Comparison of ENCODE assay signal across 28 mouse cellular contexts in genomic region chr9:94216414-94217279, GRCm38 (mm10).
DNase-seq lines count a peak whose midpoint lies in the region; ATAC-seq and TF ChIP-seq lines count a peak whose summit lies in the region.
"Had no signal": no experiment of that assay in that cellular context is flagged by ENCODE, and none has a peak within 500 bp of the region (broad histone marks: within the 10 kb centered on the region; RNA-seq: fewer than 3 reads in every experiment).

No protein-coding gene starts in this region.

- intact Hi-C loops in heart, postnatal 25 days (cut with DNase I) = loop anchor here (10.0 kb wide), 1 partner anchor 398 kb away; no protein-coding TSS in a partner anchor

- ATAC-seq in heart, embryonic 11.5 days (replicated peaks; ENCODE audit: insufficient number of reproducible peaks, low FRiP score, low TSS enrichment) = no peak; the same call in 1 of the 2 replicates
- peak; percentile 96 for ATAC-seq in lung, embryonic 14.5 days (ENCODE audit: insufficient read depth)
- ATAC-seq in midbrain, embryonic 11.5 days (ENCODE audit: low FRiP score) = no peak
- no peak for ATAC-seq in midbrain, postnatal 0 days (ENCODE audit: low FRiP score)
- ATAC-seq: activated CD4-positive, CD25-positive, alpha-beta regulatory T cell, adult 4 months; CD4-positive, CD25-positive, alpha-beta regulatory T cell, adult 4 months; forebrain, embryonic 13.5 days; forebrain, embryonic 16.5 days; hindbrain, postnatal 0 days; inflammation-experienced regulatory T-cells, adult 6 months; intestine, embryonic 16.5 days had no signal

- H3K4me2 ChIP-seq in heart, embryonic 11.5 days = no peak overlapping the region
- no peak overlapping the region for H3K4me2 ChIP-seq in lung, embryonic 14.5 days
- no peak overlapping the region for H3K4me2 ChIP-seq in midbrain, embryonic 11.5 days
- no peak overlapping the region for H3K4me2 ChIP-seq in midbrain, postnatal 0 days (ENCODE audit: low read depth, low read length, poor library complexity, severe bottlenecking)
- H3K4me2 ChIP-seq: forebrain, embryonic 13.5 days; heart, embryonic 13.5 days; hindbrain, embryonic 14.5 days had no signal

- H3K4me3 ChIP-seq in heart, embryonic 11.5 days (ENCODE audit: low read depth, low read length) = no peak overlapping the region
- no peak overlapping the region for H3K4me3 ChIP-seq in lung, embryonic 14.5 days (ENCODE audit: low read depth, low read length)
- H3K4me3 ChIP-seq in midbrain, embryonic 11.5 days (ENCODE audit: low read depth, low read length) = no peak overlapping the region
- H3K4me3 ChIP-seq in midbrain, postnatal 0 days (ENCODE audit: low read depth, low read length) = no peak overlapping the region
- H3K4me3 ChIP-seq: forebrain, embryonic 10.5 days; forebrain, embryonic 13.5 days; gastrocnemius, adult 2 months; heart, embryonic 13.5 days had no signal

- peak overlapping the region; percentile 35; the same call in 1 of the 2 replicates for H3K27ac ChIP-seq in heart, embryonic 11.5 days (ENCODE audit: low read depth, low read length)
- H3K27ac ChIP-seq in lung, embryonic 14.5 days (ENCODE audit: low read depth) = no peak overlapping the region
- H3K27ac ChIP-seq in midbrain, embryonic 11.5 days (ENCODE audit: low read depth, low read length) = no peak overlapping the region
- no peak overlapping the region for H3K27ac ChIP-seq in midbrain, postnatal 0 days (ENCODE audit: low read depth, low read length)
- H3K27ac ChIP-seq: forebrain, embryonic 10.5 days; forebrain, embryonic 13.5 days; gastrocnemius, adult 2 months; heart, embryonic 13.5 days; hindbrain, embryonic 14.5 days; hindbrain, postnatal 0 days had no signal

- no peak overlapping the region for H3K9ac ChIP-seq in heart, embryonic 11.5 days (ENCODE audit: low read depth, low read length)
- no peak overlapping the region for H3K9ac ChIP-seq in lung, embryonic 14.5 days
- H3K9ac ChIP-seq in midbrain, embryonic 11.5 days (ENCODE audit: low read length) = no peak overlapping the region
- H3K9ac ChIP-seq in midbrain, postnatal 0 days (replicated peaks; ENCODE audit: low read length, poor library complexity, severe bottlenecking) = no peak overlapping the region
- H3K9ac ChIP-seq: forebrain, embryonic 13.5 days; heart, embryonic 13.5 days; hindbrain, embryonic 14.5 days had no signal

- 0 out of 2 replicates have a peak, but pooled peaks cover 2% of the 10 kb centered on the region for H3K4me1 ChIP-seq in heart, embryonic 11.5 days (ENCODE audit: control insufficient read depth, insufficient read depth, low read length)
- H3K4me1 ChIP-seq in lung, embryonic 14.5 days (ENCODE audit: insufficient read depth) = no peaks in the 10 kb centered on the region; the same call in 1 of the 2 replicates
- H3K4me1 ChIP-seq in midbrain, embryonic 11.5 days (ENCODE audit: control insufficient read depth, insufficient read depth, low read length) = no peaks in the 10 kb centered on the region
- no peaks in the 10 kb centered on the region for H3K4me1 ChIP-seq in midbrain, postnatal 0 days (ENCODE audit: insufficient read depth, low read length)
- H3K4me1 ChIP-seq: forebrain, embryonic 10.5 days; forebrain, embryonic 13.5 days had no signal

- DNase-seq in heart, postnatal 25 days (ENCODE audit: low spot score) = no peak
- peak; percentile 90 for DNase-seq in lung, embryonic 14.5 days
- DNase-seq in lung, postnatal 4 days = no peak
- peak; percentile 56 for DNase-seq in midbrain, embryonic 11.5 days (ENCODE audit: low spot score, missing footprints)
- DNase-seq in midbrain, postnatal 0 days (ENCODE audit: low spot score) = no peak
- DNase-seq in Muller cell, postnatal 12 days (ENCODE audit: inconsistent ontology term) = no peak
- DNase-seq: adrenal gland, adult 8-10 months; adrenal gland, postnatal 25 days; cerebellum, adult 11-12 months; cerebellum, adult 8-10 months; cerebellum, postnatal 10 days; cerebellum, postnatal 36 days; gastrocnemius, adult 2 months; gastrocnemius, postnatal 14 days; heart, adult 18-20 months; heart, postnatal 14 days; kidney, adult 18-20 months had no signal

- no peaks in the 10 kb centered on the region for H3K27me3 ChIP-seq in heart, embryonic 11.5 days (ENCODE audit: control insufficient read depth, insufficient read depth, low read length)
- H3K27me3 ChIP-seq in lung, embryonic 14.5 days (ENCODE audit: insufficient read depth, low read length) = no peaks in the 10 kb centered on the region
- H3K27me3 ChIP-seq in midbrain, embryonic 11.5 days (ENCODE audit: control insufficient read depth, insufficient read depth, low read length) = no peaks in the 10 kb centered on the region
- no peaks in the 10 kb centered on the region for H3K27me3 ChIP-seq in midbrain, postnatal 0 days (ENCODE audit: insufficient read depth, low read length)
- H3K27me3 ChIP-seq: forebrain, embryonic 13.5 days; heart, embryonic 13.5 days had no signal

- no peaks in the 10 kb centered on the region for H3K36me3 ChIP-seq in heart, embryonic 11.5 days (ENCODE audit: control insufficient read depth, insufficient read depth, low read length)
- no peaks in the 10 kb centered on the region for H3K36me3 ChIP-seq in lung, embryonic 14.5 days (ENCODE audit: insufficient read depth)
- H3K36me3 ChIP-seq in midbrain, embryonic 11.5 days (ENCODE audit: control insufficient read depth, insufficient read depth, low read length) = no peaks in the 10 kb centered on the region
- H3K36me3 ChIP-seq in midbrain, postnatal 0 days (ENCODE audit: insufficient read depth, low read length) = no peaks in the 10 kb centered on the region
- H3K36me3 ChIP-seq: forebrain, embryonic 10.5 days; heart, embryonic 13.5 days had no signal

- no peak for TF ChIP-seq CTCF in lung, embryonic 14.5 days (IDR thresholded peaks at IDR 0.05; ENCODE audit: low read depth)
- TF ChIP-seq CTCF in midbrain, postnatal 0 days (IDR thresholded peaks at IDR 0.05) = no peak

- H3K9me3 ChIP-seq in heart, embryonic 11.5 days (replicated peaks; ENCODE audit: control insufficient read depth, low read length) = no peaks in the 10 kb centered on the region
- no peaks in the 10 kb centered on the region for H3K9me3 ChIP-seq in lung, embryonic 14.5 days (ENCODE audit: low read depth, low read length)
- no peaks in the 10 kb centered on the region for H3K9me3 ChIP-seq in midbrain, embryonic 11.5 days (ENCODE audit: control insufficient read depth, low read length)
- no peaks in the 10 kb centered on the region for H3K9me3 ChIP-seq in midbrain, postnatal 0 days (ENCODE audit: low read length)
- H3K9me3 ChIP-seq: forebrain, embryonic 10.5 days; forebrain, embryonic 13.5 days; heart, embryonic 13.5 days had no signal

- WGBS in heart, embryonic 11.5 days (ENCODE audit: insufficient replicate concordance) = 50% methylated on average over 8 of the region's 8 CpGs
- 31% methylated on average over 8 of the region's 8 CpGs for WGBS in lung, embryonic 14.5 days
- 87% methylated on average over 8 of the region's 8 CpGs for WGBS in midbrain, embryonic 11.5 days
- 82% methylated on average over 8 of the region's 8 CpGs for WGBS in midbrain, postnatal 0 days

Comparison
In these comparisons a context has a peak if more than half of its experiments do, and no peak if none do; other contexts are left out.
1. DNase-seq: peak in lung, embryonic 14.5 days (single experiment) and midbrain, embryonic 11.5 days (single experiment); none in heart, postnatal 25 days (single experiment), lung, postnatal 4 days (0 of 2), midbrain, postnatal 0 days (single experiment) and Muller cell, postnatal 12 days (single experiment).